Mouse (Mus musculus) layer of hippocampus, adult 8-10 months (tissue): ENCODE measurements around the gene Rpf1. TPM values are rescaled to one million over a fixed set of nuclear protein-coding genes. Genes with fewer than 3 reads are reported as not detected.

ENCODE experiments used
- DNase-seq, 2 experiments: peaks; one replicate each; pipeline ENCODE4 v3.0.0; 2022; ENCODE audit warnings: low spot score in 2 of 2
- total RNA-seq, 4 experiments: library from RNA; stranded (reverse); gene quantifications; 2 replicates each; pipeline ENCODE4 v1.2.4; 2022

The Rpf1 gene
- total RNA-seq, 4 experiments from 2014 or later: 17.6 to 18.8 (median 18.3) TPM

DNA sequence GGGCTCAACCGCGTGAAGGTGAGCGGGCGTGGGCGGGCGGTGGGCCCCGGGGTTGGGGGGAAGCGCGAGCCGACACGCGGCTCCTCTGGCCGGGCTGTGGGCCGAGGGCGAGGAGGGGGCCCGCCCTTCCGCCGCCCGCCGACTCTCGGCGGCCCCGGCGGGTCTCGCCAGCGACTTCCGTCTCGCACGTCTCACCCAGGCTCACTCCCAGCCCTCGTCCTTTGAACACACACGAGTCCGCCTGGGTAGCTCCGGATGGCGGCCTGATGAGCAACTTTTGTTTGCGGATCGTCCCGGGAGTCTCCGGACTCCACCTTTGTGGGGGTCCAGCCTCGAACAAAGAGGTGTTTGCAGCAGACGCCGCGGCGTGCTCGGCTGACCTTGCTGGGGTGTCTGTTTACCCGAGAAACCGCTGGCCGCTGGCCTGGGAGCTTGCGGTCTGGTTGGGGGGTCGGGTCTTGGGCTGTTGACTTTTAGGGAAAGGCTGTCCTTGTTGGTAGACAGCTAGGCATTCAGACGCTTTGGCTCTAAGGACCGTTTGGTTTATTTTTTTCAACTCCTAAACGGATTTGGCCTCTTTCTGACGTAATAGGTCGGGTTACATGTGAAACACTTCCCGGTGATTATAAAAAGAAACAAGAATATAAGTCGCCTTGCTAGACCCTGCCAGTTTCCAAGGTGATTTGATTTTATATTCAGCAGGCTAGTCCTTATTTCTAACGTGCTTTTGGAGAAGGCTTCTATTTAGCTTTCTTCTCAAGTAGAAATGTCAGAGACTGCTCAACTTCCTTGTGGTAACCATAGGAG, 21.0 kb downstream of the Rpf1 start:
- peak; percentile 10 to 13 for DNase-seq

DNA sequence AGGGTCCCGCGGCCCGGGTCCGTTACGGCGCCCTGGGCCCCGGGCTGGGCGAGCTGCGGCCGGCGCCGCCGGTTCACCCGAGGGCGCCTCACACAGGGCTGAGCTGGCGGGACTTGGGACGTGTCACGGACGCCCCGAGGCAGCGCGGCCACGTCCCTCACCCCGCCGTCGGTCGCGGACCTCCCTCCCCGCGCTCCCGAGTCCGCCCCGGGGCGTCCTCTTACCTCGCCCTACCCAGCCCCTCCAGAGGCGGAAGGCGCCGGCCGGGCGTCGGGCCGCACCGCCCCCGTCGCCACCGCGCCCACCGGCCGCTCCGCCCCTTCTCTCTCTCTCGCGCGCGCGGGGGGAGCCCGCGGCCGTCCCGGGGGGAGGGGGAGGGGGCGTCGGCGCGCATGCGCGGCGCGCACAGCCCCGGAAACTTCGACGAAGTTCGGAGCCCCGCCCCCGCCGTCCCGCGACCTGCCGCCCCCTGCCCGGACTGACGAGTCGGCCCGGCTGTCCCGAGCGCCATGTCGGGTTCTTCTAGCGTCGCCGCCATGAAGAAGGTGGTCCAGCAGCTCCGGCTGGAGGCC, 21.7 kb downstream of the Rpf1 start, which contains the start of the genes Spata1 and Gng5:
TSS of gene Spata1 (minus strand) at position 323 of the 572 bp plus-strand sequence.
TSS of gene Gng5 (plus strand) at position 377 of the 572 bp plus-strand sequence.
- peak; percentile 22 to 34 for DNase-seq

DNA sequence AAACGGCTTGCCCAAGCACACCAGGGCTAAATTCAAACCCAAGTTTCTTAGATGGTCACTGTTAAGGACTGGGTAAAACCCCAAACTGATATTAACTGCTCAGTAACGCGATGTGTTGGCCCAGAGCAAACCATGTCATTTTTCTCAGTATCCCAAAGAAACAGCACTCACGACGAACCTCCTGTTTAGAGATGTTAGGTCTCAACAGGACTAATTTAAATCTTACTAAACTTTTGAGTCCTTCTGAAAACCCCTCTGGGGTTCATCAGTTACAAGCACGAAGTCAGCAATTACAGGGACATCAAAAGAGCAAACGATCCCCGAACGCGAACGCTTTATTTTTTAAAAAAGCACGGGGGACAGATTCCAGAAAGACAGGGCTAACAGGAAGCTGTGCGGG, 22.2 kb downstream of the Rpf1 start:
- DNase-seq: no peak

DNA sequence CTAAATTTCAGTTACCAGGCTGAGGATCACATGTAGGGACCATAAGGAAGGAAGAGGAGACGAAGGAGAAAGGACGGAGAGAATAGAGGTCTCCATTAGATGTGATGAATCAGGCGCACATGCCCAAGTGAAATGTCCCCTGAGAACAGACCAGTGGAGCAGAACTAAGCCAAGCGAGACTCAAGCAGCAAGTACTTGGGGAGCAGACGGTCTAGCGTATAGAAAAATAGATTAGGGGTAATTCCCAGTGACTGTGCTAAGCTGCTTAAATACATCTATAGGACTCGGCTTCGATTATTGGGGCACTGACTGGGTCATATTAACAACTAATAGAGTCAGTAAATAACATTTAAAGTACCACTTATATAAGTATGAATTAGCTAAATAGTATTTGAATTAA, 26.3 kb downstream of the Rpf1 start:
- DNase-seq: no peak

DNA sequence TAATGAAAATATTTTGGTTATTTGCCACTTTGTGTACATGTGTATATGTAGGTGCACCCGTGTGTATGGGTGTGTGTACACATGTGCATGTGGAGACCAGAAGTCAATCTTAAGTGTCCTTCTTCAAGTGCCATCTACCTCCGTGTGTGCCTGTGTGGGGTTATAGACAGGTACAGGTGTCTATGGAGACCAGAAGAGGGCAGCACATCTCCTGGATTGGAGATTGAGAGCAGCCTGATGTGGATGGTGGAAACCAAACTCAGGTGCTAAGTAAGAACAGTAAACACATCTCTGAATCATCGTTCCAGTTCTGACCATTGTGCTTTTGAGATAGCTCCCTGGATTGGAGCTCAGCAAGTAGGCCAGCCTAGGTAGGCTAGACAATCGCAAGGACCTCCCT, 34.8 kb downstream of the Rpf1 start:
- no peak for DNase-seq

DNA sequence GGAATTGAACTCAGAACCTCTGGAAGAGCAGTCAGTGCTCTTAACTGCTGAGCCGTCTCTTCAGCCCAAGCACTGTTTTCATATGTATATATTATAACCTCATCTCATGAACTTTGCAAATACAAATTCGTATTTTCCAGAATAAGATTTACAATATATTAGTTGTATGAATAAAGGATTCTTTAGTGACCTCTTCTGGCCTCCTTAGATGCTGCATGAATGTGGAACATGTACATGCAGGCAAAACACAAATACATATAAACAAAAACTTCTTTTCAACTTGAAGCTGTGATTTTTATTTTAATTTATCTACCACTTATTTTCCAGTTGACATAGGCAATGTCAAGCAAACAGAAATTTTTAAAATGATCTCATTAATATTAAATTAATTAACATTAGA, 39.2 kb downstream of the Rpf1 start:
- DNase-seq: no peak

DNA sequence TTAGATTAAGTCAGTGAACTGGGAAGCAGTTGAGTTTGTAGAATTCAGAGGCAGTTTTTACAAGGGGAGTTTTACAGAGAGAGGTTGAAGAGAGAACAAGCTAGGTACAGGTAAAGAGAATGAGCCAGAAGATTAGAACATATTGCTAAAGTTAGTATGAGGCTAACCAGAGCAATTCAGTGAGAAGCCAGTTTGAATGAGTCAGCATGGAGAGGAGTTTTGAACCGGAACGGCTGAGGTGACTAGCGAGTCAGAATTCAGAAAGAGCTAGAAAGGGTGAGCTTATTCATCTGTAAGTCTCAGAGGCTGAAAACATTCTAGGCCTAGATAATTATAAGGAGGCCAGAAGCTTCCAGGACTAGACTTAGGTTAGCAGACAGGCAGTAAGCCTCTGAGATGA, 46.8 kb downstream of the Rpf1 start:
- no peak for DNase-seq

DNA sequence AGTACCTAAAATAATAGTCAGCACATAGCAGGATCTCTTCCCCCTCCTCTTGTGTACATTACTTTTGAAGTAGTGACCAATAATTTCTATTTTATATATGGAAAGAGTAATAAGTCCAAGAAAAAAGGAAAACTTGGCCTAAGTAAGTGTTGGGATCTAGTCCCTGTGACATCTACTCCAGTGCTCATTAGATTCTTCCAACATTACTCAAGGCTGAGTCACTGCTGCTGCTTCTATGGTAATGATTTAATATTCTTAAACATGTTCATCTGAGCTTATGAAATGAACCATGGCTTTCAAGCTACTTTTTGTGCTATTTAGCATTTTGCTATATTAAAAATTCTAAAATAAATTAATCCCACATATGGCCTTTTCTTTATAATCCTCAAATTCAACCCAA, 47.5 kb downstream of the Rpf1 start:
- no peak for DNase-seq

DNA sequence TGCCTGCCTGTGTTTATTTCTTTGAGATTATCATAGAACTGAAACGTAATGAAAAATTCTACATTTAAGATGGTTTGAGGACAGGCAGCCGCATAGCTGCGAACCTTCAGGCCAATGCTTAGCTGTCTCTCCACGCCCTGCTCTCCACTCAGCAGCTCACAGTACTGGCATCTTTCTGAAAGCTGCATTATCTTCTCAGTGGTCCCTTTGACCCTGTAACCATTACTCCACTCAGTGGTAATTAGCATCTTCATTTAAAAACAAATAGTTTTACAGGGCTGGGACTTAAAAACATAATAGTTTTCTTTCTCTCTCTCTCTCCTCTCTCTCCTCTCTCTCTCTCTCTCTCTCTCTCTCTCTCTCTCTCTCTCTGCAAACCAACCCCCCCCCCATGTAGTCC, 48.6 kb downstream of the Rpf1 start:
- DNase-seq: no peak

DNA sequence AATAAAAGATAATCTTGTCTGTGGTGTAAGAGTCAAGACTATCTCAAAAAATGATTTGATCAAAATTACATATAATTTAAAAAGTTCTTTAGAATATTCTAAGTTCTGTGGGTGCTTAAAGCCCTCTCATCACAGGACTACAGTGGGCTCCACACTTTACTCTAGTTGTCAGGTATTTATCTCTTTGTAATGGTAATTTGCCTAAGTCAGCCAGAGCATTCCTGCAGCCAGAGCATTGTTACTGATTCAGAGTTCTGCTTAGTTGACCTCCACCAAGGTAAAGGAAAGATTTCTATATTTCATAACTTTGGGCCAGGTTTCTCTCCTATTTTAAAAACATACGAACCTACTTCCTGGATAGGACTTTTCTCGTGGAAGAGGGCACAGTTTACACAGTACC, 52.0 kb downstream of the Rpf1 start:
- DNase-seq: no peak

DNA sequence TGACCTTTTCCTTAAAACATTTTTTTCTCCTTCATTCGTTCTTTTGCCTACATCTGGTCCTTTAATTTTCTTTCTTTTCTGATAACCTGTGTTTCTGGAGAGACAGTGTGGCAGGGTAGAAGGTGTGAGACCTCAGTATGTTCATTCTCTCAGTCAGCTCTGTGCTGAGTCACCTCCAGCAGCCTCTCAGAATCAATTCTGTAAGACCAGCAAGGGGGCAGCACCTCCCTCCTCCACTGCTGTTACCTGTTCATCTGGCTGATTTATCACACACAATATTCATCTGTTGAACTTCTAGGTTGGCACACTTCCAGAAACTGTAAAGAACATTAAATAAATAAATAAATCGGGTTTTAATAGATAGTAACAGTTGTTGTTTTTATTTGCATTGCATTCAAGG, 58.3 kb downstream of the Rpf1 start:
- DNase-seq: no peak

Other genes starting within 250 kb of the Rpf1 start
- gene Ssx2ip, start 116.8 kb downstream of the Rpf1 start, total RNA-seq: 100 to 1,000 TPM in 3 of 4 experiments, 10 to 100 TPM in 1; 98.2 to 108 (median 102) TPM
- gene Ctbs, start 71.6 kb downstream of the Rpf1 start, total RNA-seq: 10 to 100 TPM in 1 of 4 experiments, 1 to 10 TPM in 3; 6.8 to 11.4 (median 9.0) TPM
- gene Spata1, start 21.7 kb downstream of the Rpf1 start, total RNA-seq: 1 to 10 TPM; 2.4 to 4.3 (median 2.6) TPM
- 10 to 100 TPM; 42.1 to 67.4 (median 54.4) TPM for gene Gng5, start 21.6 kb downstream of the Rpf1 start, total RNA-seq
- under 1 TPM; 0.13 to 0.89 (median 0.24) TPM for gene Uox, start 49.0 kb upstream of the Rpf1 start, total RNA-seq
- gene Dnase2b, start 94.2 kb upstream of the Rpf1 start, total RNA-seq: not detected
- gene 4930503B20Rik, start 129.9 kb upstream of the Rpf1 start, total RNA-seq: under 1 TPM in 1 of 4 experiments, not detected in 3; 0.22 TPM
- gene Samd13, start 164.2 kb upstream of the Rpf1 start, total RNA-seq: under 1 TPM in 2 of 4 experiments, not detected in 2; 0.45 to 0.63 TPM